Mouse (Mus musculus) thymus, postnatal 10 days (tissue): ENCODE measurements around the gene Sdhaf1.

Experiments used
- DNase-seq, 2 experiments: peaks; one replicate each; pipeline ENCODE4 v3.0.0; 2021; ENCODE audit warnings: low spot score in 2 of 2

Sdhaf1 gene

GRCm38 (mm10) chr7:30323795-30324194 lies at the start of gene Sdhaf1:
TSS of gene Sdhaf1 (minus strand) at chr7:30323895.
- no peak for DNase-seq

GRCm38 (mm10) chr7:30367466-30367865 lies 43.8 kb upstream of the Sdhaf1 start:
- no peak for DNase-seq

DNA sequence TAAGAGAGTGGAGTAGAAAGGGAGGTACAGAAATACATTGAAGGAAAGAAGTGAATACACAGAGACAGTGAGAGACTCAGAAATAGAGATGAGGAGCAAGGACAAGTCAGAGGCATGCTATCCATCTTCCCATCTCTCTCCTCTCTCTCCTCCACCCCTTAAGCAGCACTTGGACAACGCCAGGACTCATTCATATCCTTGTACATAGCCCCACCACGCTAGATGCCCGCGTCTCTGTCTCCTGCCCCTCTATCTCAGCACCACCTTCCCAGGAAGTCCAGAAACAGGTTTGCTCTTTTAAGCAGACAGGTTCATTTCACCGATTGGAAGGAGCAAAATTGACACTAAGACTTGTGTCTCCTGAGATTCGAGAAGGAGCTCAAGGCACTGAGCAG lies 39.6 kb upstream of the Sdhaf1 start:
- no peak for DNase-seq

DNA sequence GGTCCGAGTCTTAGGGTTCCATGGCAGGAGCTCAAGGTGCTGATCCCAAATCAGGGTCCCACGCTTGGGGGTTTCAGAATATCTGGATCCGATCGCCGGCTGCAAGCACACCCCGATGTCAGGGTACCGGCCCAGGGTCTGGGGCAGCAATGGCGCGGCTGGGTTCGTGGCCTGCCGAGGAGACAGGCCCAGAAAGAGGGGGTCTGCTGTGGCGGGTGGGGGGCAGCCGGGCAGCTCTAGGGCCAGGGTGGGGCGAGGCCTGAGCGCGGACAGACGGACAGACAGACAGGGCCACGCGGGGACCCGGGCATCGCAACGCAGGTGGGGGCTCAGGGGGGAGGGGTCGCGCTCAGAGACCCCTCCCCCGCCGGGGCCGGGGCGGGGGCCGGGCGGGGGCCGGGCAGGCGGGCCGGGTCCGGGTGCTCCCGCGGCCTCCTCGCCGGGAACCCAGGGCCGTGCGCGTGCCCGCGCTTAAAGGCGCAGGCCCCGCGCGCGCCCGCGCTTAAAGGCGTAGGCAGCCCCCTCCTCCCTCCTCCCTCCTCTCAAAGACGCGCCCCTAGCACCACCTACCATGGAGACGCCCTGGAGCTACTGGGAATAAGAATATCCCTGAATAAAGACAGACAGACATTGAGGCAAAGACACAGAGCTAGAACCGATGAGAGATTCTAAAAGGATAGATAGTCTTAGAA lies 39.1 kb upstream of the Sdhaf1 start, which contains the start of gene Lrfn3:
TSS of gene Lrfn3 (minus strand) at position 121 of the 692 bp plus-strand sequence.
- no peak for DNase-seq

DNA sequence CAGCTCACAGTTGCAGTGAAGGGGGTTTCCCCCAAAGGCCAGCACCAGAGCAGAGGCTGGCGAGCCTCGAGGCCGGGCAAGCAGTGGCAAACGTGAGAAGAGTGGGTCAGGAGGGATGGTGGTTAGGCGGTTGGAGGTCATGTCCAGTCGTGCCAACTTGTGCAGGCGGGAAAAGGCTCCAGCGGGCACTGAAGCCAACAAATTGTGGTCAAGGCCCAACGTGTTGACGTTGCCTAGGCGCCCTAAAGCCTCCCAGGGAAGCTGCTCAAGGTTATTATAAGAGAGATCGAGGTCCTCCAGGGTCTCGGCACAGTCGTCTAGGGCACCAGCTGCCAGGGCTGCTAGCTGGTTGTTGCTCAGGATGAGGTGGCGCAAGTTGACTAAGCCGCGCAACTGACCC lies 36.3 kb upstream of the Sdhaf1 start:
- no peak for DNase-seq

- no peak for DNase-seq
Measured at GRCm38 (mm10) chr7:30359276-30359865, 35.7 kb upstream of the Sdhaf1 start.

DNA sequence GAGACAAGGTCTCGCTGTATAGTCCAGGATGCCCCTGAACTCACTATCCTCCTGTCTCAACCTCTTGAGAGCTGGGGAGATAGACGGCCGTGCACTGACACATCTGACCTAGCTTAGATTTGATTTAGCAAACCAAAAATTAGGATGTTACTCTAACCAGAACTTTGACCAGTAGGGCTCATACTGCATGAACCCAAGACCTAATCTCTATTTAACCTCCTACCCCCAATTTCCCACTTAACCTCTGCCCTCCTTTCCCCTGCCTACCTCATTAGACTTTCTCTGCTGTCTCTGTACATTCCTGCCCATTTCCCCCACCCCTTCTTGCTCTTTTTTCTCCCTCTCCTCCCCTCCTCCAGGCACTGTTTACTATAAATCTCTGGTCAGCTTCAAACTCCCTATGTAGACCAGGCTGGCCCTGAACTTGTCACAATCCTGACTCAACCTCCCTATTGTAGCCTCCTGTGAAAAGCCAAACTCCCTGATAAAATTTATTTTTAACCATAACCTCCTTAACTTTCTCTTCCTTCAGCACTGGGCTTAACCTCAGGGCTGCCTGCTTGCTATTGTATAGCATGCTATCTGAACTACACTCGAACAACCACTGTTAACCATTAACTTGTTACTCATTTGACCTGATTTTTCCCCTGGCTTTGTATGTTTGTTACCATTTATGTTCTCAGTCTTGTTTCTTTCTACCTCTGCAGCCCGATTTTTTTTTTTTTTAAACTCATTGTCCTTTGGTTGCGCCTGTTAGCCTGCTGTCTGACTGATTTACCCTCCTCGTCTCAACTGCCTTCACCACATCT lies 34.9 kb upstream of the Sdhaf1 start:
- DNase-seq: no peak

- no peak for DNase-seq
Measured at GRCm38 (mm10) chr7:30354059-30354458, 30.4 kb upstream of the Sdhaf1 start.

- DNase-seq: peak in 1 of 2 experiments; percentile 65
Measured at GRCm38 (mm10) chr7:30353279-30353822, 29.7 kb upstream of the Sdhaf1 start.

GRCm38 (mm10) chr7:30347828-30348227 lies 24.1 kb upstream of the Sdhaf1 start:
- DNase-seq: peak; percentile 44 to 68

DNA sequence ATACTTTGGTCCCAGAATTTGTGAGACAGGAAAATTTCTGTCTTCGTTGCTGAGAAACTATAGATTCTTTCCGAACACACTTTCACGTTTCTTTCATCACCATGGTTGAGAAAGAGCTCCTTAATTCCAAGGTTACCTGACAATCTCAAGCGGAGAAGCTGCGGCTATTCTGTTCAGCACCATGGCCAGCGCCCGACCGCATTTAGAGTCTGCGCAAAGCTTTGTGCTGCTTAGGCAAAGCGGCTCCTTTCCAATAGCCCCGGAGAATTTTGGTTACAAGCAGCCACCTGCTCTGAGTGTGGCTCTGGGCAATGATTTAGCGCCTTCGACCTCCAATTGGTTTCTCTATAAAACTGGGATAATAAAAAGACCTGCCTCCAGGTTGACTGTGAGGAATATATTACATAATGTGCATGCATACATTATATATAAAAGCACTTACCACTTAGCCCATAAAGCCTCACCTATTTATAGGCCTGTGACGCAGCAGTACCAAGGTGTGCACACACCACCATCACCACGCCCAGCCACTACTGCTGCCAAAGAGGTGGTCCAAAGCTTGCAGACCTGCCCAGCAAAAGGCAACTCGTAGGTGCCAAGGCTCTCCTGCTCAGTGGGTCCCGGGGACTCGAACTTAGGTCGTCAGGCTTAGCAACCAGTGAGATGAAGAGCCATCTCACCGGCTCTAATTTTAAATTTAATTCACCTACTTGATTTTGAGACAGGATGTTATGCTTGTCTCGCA lies 23.1 kb upstream of the Sdhaf1 start:
- DNase-seq: peak in 1 of 2 experiments; percentile 74

DNA sequence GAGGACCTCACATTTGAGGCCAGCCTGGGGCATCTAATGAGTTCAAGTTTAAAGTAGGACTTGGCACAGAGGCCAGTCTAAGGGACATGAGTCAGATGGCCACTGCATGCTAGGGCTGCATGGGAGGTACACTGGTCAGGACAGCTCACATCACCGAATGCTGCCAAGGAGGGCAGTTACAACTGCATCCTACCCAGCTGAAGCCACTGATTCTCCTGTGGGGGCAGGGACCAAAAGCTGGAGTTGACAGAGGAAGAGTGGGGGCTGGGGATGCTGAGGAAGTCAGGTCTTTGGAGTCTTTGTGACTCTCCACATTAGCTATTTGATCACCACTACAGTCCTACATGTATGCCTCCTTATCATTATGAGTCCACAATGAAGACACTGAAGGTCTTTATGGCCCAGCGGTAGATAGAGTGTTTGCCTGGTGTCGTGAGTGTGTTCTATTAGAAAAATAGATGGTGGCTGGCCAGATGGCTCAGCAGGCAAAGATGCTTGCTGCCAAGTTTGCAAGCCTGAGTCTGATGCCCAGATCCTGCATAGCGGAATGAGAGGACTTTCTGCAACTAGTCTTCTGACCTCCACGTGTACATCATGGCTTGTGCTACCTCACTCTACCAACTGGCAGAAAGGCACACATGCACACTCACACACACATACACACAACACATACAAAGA lies 15.9 kb upstream of the Sdhaf1 start:
- no peak for DNase-seq

- peak; percentile 35 to 73 for DNase-seq
Measured at GRCm38 (mm10) chr7:30336384-30336783, 12.7 kb upstream of the Sdhaf1 start.

GRCm38 (mm10) chr7:30335688-30336087 lies 12.0 kb upstream of the Sdhaf1 start:
- no peak for DNase-seq

- DNase-seq: no peak
Measured at GRCm38 (mm10) chr7:30334563-30334962, 10.9 kb upstream of the Sdhaf1 start.

GRCm38 (mm10) chr7:30333436-30333835 lies 9.7 kb upstream of the Sdhaf1 start:
- peak; percentile 30 to 32 for DNase-seq

DNA sequence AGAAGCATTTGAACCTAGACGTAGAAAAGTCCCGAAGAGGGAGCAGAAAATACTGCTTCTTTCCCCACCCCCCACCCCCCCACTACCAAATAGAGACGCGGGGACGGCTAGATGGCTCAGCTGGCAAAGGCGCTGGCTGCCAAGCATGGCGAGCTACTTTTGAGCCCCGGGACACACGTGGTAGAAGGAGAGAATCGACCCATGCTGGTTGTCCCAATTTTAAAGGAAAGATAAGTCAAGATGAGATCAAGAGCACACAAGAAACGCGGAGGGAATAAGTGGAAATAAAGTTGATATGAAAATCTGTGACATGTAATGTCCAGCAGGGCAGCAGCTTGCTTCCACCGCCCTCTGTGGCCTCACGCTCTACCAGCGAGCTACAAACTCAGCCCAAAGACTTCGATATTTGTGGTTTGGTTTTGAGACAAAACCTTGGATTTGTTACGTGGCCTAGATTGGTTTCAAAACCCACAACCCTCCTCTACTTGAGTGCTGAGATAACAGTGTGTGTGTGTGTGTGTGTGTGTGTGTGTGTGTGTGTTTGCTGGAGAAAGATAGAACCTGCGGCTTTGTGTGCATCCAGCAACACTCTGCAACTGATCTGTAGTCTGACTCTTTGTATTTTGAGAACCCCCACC lies 9.0 kb upstream of the Sdhaf1 start:
- no peak for DNase-seq

DNA sequence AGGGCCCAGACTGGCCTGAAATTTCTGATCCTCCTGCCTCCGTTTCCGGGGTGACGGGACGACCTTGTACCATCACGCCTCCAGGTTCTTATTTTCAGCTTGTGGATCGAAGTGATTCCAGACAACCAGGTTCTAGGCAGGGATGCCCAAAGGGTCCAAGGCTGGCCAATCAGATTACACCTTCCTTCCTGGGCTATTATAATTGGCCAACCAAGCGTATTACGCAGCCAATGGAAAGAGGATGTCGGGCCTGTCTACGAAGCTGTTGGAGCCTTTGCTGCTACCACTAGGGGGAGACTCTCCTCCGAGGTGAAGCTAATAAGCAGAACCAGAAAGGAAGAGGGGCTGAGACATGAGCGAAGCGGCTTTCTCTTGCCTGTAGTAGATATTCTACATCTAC lies 8.2 kb upstream of the Sdhaf1 start:
- DNase-seq: peak; percentile 73 to 85

DNA sequence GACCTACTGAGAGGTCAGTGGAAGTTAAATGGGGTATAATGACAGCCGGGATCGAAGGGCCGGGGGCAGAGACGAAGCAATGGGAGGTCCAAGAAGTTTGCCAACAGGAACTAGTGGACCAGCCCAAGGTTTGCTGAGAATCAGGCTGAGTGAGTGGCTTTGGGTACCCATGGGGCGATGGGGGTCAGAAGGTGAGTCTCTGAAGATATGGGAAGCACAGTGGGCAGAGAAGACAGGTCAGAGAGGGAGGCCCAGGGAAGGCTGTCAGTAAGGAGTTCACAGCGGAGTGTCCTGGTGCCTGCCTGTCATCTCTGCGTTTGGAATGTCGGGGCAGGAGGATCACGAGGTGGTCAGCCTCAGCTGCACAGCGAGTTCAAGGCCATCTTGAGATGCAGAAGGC lies 4.7 kb upstream of the Sdhaf1 start:
- DNase-seq: no peak

GRCm38 (mm10) chr7:30327140-30327539 lies 3.4 kb upstream of the Sdhaf1 start:
- DNase-seq: no peak

- no peak for DNase-seq
Measured at GRCm38 (mm10) chr7:30326427-30326826, 2.7 kb upstream of the Sdhaf1 start.
